Mouse (Mus musculus) small intestine, adult 2 months (tissue): ENCODE results near the gene Cand2. TPM values are rescaled to one million over a fixed set of nuclear protein-coding genes. Genes with fewer than 3 reads are reported as not detected.

Source experiments
- H3K27ac ChIP-seq: fragments of 200-500 bp; 2 replicates; pipeline ENCODE4 v1.5.1; 2012; ENCODE audit warnings: low read depth, low read length, control low read depth, inconsistent platforms; ENCODE audit not compliant: insufficient read depth
- H3K27me3 ChIP-seq: fragments of 200-500 bp; 2 replicates; pipeline ENCODE4 v1.6.1; 2012; ENCODE audit warnings: mild to moderate bottlenecking, moderate library complexity, low read length, inconsistent platforms; ENCODE audit not compliant: control insufficient read depth, insufficient read depth
- H3K36me3 ChIP-seq: fragments of 200-500 bp; 2 replicates; pipeline ENCODE4 v1.6.1; 2012; ENCODE audit warnings: mild to moderate bottlenecking, low read length, control low read depth, inconsistent platforms; ENCODE audit not compliant: control insufficient read depth, insufficient read depth
- H3K4me1 ChIP-seq: fragments of 200-500 bp; 2 replicates; pipeline ENCODE4 v1.6.1; 2012; ENCODE audit warnings: low read length, inconsistent platforms, mixed read lengths; ENCODE audit not compliant: control insufficient read depth, insufficient read depth, insufficient read length
- H3K4me3 ChIP-seq: fragments of 200-500 bp; 2 replicates; pipeline ENCODE4 v1.5.1; 2012; ENCODE audit warnings: low read depth, mild to moderate bottlenecking, control low read depth, inconsistent platforms, low read length, moderate library complexity
- CTCF ChIP-seq: fragments of 200-500 bp; IDR thresholded peaks from 2 replicates; pipeline ENCODE4 v1.5.1; 2012; ENCODE audit warnings: low read depth, mild to moderate bottlenecking, control low read depth, inconsistent platforms, low read length, moderate library complexity, mixed read lengths; ENCODE audit not compliant: insufficient replicate concordance, insufficient read length; ENCODE audit errors: extremely low read depth
- POLR2A ChIP-seq: fragments of 200-500 bp; IDR thresholded peaks from 2 replicates; pipeline ENCODE4 v1.6.1; 2012; ENCODE audit warnings: low read depth, mild to moderate bottlenecking, control low read depth, inconsistent platforms, low read length, moderate library complexity
- WGBS: fragments of 180-500 bp; shearing (Covaris S2); methylation state at CpG from one replicate; pipeline ENCODE4 v1.1.7; 2018; 5-methylcytosine and 5-hydroxymethylcytosine counted together
- polyA plus RNA-seq: library from polyadenylated mRNA; depleted of rRNA; stranded (reverse); fragments of >200 nt; gene quantifications from 2 replicates; pipeline ENCODE4 v1.2.3, GENCODE M21; 2012; rRNA removed

Gene Cand2
- polyA plus RNA-seq, 1 experiment, result 3.4 TPM

GRCm38 (mm10) chr6:115852446-115853090 is 78.2 kb downstream of the Cand2 start:
- peak overlapping the region; percentile 71 for H3K4me3 ChIP-seq
- H3K36me3 ChIP-seq, result peaks cover 3% of the 10 kb centered on the region; the same call in 1 of the 2 replicates
- TF ChIP-seq POLR2A (no peak), CTCF (no peak)
- H3K27ac ChIP-seq, result peak overlapping the region; percentile 48
- 5% methylated on average over 20 of the region's 20 CpGs for WGBS
- no peaks in the 10 kb centered on the region for H3K27me3 ChIP-seq
- H3K4me1 ChIP-seq, result 0 out of 2 replicates have a peak, but pooled peaks cover 2% of the 10 kb centered on the region

- H3K27me3 ChIP-seq, result no peaks in the 10 kb centered on the region
- H3K4me1 ChIP-seq, result 0 out of 2 replicates have a peak, but pooled peaks cover 2% of the 10 kb centered on the region
- peak within 1 kb of the TSS; percentile 48 for H3K27ac ChIP-seq
- TF ChIP-seq CTCF, result peak; percentile 31; the same call in 1 of the 2 replicates
- no peak for TF ChIP-seq POLR2A
- peak within 1 kb of the TSS; percentile 71 for H3K4me3 ChIP-seq
- under 1% methylated on average over 51 of the region's 51 CpGs for WGBS
- peaks cover 3% of the 10 kb centered on the region; the same call in 1 of the 2 replicates for H3K36me3 ChIP-seq
Observed at GRCm38 (mm10) chr6:115853091-115853813, 78.9 kb downstream of the Cand2 start, which contains the start of the genes Mbd4 and Ift122. Mbd4 (minus strand) TSS chr6:115853371. Ift122 (plus strand) TSS chr6:115853470.

- no peak overlapping the region for H3K4me3 ChIP-seq
- no peaks in the 10 kb centered on the region for H3K27me3 ChIP-seq
- H3K27ac ChIP-seq, result peak overlapping the region; percentile 31; the same call in 1 of the 2 replicates
- H3K36me3 ChIP-seq, result peaks cover 2% of the 10 kb centered on the region; the same call in 1 of the 2 replicates
- TF ChIP-seq POLR2A, result no peak
- no peak for TF ChIP-seq CTCF
- 46% methylated on average over 7 of the region's 7 CpGs for WGBS
- 0 out of 2 replicates have a peak, but pooled peaks cover 2% of the 10 kb centered on the region for H3K4me1 ChIP-seq
Observed at GRCm38 (mm10) chr6:115853985-115854384, 79.6 kb downstream of the Cand2 start.

- no peaks in the 10 kb centered on the region for H3K36me3 ChIP-seq
- no peaks in the 10 kb centered on the region for H3K27me3 ChIP-seq
- no peak for TF ChIP-seq POLR2A
- no peak for TF ChIP-seq CTCF
- WGBS, result 76% methylated on average over 2 of the region's 2 CpGs
- no peak overlapping the region for H3K27ac ChIP-seq
- no peak overlapping the region for H3K4me3 ChIP-seq
- peaks cover 2% of the 10 kb centered on the region; the same call in 1 of the 2 replicates for H3K4me1 ChIP-seq
Observed at GRCm38 (mm10) chr6:115854432-115854831, 80.1 kb downstream of the Cand2 start.

Other genes with a start within 250 kb of the Cand2 start
- 1.2 and 1.4 TPM in 2 replicates for gene Tsen2, start 229.9 kb upstream of the Cand2 start, polyA plus RNA-seq
- gene Mkrn2os, start 182.0 kb upstream of the Cand2 start, polyA plus RNA-seq, result 97.1 and 113 TPM in 2 replicates
- 50.1 and 60.8 TPM in 2 replicates for gene Mkrn2, start 172.6 kb upstream of the Cand2 start, polyA plus RNA-seq
- gene Raf1, start 97.9 kb upstream of the Cand2 start, polyA plus RNA-seq, result 42.8 and 81.6 TPM in 2 replicates
- gene Tmem40, start 12.1 kb upstream of the Cand2 start, polyA plus RNA-seq, result 0.17 TPM in 1 of 2 replicates, not detected in the other
- 364 and 436 TPM in 2 replicates for gene Rpl32, start 34.2 kb downstream of the Cand2 start, polyA plus RNA-seq
- gene Efcab12, start 63.9 kb downstream of the Cand2 start, polyA plus RNA-seq, result 0.04 TPM in 2 replicates
- gene Mbd4, start 78.8 kb downstream of the Cand2 start, polyA plus RNA-seq, result 0.19 and 0.57 TPM in 2 replicates
- gene Ift122, start 78.9 kb downstream of the Cand2 start, polyA plus RNA-seq, result 3.0 and 3.1 TPM in 2 replicates
- gene Rho, start 157.2 kb downstream of the Cand2 start, polyA plus RNA-seq, result 0.27 and 0.35 TPM in 2 replicates
- not detected in 2 replicates for gene H1foo, start 170.4 kb downstream of the Cand2 start, polyA plus RNA-seq
- gene Plxnd1, start 220.5 kb downstream of the Cand2 start, polyA plus RNA-seq, result 26.2 TPM in 2 replicates